Mouse (Mus musculus): Measurements from ENCODE around the gene Dab1.

DNA sequence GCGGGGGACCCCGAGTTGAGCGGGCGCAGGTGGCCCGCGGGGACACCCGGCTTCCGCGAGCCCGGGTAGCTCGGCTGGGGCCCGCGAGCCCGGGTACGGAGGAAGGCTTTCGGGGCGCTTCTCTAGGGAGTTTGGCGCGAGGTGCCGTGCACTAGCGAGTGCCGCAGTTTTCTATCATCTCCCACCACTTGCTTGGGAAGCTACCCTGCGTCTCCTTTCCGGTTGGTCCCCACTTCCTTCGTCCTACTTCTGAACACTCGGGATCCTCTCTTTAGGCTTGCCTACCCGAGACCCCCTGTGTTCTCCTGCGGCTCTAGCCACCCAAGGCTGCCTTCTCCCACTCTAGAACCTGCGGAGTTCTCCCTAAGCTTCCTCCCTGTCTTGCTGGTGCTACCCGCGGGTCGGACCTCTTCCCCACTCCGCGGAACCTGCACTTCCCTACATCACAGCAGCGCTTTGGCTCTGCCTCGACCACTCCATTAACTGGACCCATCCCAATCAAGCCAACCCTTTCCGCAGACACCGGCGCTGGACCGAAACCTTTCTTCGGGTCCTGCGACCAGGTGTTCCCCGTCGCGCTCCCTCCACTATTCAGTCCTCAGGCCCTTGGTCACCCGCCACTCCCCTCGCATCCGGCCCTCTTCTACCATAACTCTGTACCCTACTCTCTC is 748.7 kb downstream of the Dab1 start:
- no peak for TF ChIP-seq POLR2A (IDR thresholded peaks at IDR 0.05; ENCODE audit: low read depth, low read length)
- no peak for TF ChIP-seq CTCF (IDR thresholded peaks at IDR 0.05; ENCODE audit: borderline replicate concordance, insufficient read depth, low read length)

All from embryonic fibroblast, embryonic 13.5 days (primary cell).